Mouse (Mus musculus): Measurements from ENCODE around the gene Hoxd1.

GRCm38 (mm10) chr2:74747006-74747405, 15.8 kb upstream of the Hoxd1 start:
- TF ChIP-seq EP300 (IDR thresholded peaks at IDR 0.05; ENCODE audit: insufficient read depth, low read depth, low read length), result no peak
- TF ChIP-seq CTCF (IDR thresholded peaks at IDR 0.05), result no peak
